27 mouse cellular contexts compared by ENCODE assay signal in the genomic region with DNA sequence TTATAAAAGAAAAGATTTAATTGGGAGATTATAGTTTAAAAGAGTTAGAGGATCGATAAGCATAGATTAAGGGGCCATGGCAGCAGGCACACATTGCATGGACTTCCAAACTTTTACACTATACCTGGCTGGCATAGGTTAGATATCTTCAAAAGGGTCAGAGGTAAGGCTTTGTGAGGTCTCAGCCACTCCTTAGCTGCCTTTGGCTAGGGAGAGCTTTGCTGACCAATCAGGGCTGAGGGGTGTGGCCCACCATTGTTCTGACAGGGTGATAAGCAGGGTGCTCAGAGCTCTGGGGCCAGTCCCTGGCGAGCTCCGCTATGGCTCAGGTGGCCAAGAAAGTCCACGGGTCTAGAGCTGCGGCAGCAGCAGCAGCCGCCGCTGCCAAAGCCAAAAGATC. TPM values are rescaled to one million over a fixed set of nuclear protein-coding genes. Genes with fewer than 3 reads are reported as not detected.
DNase-seq lines count a peak whose midpoint lies in the region; ATAC-seq lines count a peak whose summit lies in the region.
"Had no signal": no experiment of that assay in that cellular context is flagged by ENCODE, and none has a peak within 500 bp of the region (broad histone marks: within the 10 kb centered on the region; RNA-seq: fewer than 3 reads in every experiment).

A gene (plus strand): TSS at position 301 of the 400 bp plus-strand sequence.

- 77% methylated on average over 7 of the region's 7 CpGs for WGBS in midbrain, embryonic 10.5 days
- 73% methylated on average over 7 of the region's 7 CpGs for WGBS in midbrain, embryonic 13.5 days
- 76% methylated on average over 7 of the region's 7 CpGs for WGBS in intestine, embryonic 16.5 days

- 0 out of 2 replicates have a peak, but pooled peaks cover 5% of the 10 kb centered on the region for H3K4me1 ChIP-seq in midbrain, embryonic 10.5 days
- no peaks in the 10 kb centered on the region for H3K4me1 ChIP-seq in midbrain, embryonic 13.5 days (replicated peaks)
- no peaks in the 10 kb centered on the region for H3K4me1 ChIP-seq in intestine, embryonic 16.5 days (ENCODE audit: control insufficient read depth, insufficient read depth, low read length)
- H3K4me1 ChIP-seq: embryonic facial prominence, embryonic 13.5 days; embryonic facial prominence, embryonic 15.5 days; forebrain, embryonic 12.5 days had no signal

- no peaks in the 10 kb centered on the region for H3K27me3 ChIP-seq in midbrain, embryonic 10.5 days (ENCODE audit: low read depth, poor library complexity, severe bottlenecking)
- no peaks in the 10 kb centered on the region for H3K27me3 ChIP-seq in midbrain, embryonic 13.5 days
- no peaks in the 10 kb centered on the region for H3K27me3 ChIP-seq in intestine, embryonic 16.5 days (replicated peaks; ENCODE audit: control insufficient read depth, insufficient read depth, low read length)
- H3K27me3 ChIP-seq: CH12.LX; embryonic facial prominence, embryonic 13.5 days; embryonic facial prominence, embryonic 15.5 days; forebrain, embryonic 12.5 days had no signal

- H3K4me2 ChIP-seq in midbrain, embryonic 13.5 days (replicated peaks): no peak within 1 kb of the TSS
- H3K4me2 ChIP-seq in intestine, embryonic 16.5 days (ENCODE audit: low read depth, low read length): no peak within 1 kb of the TSS
- H3K4me2 ChIP-seq: embryonic facial prominence, embryonic 13.5 days; embryonic facial prominence, embryonic 15.5 days; forebrain, embryonic 12.5 days had no signal

- ATAC-seq in midbrain, embryonic 13.5 days: no peak
- ATAC-seq in intestine, embryonic 16.5 days: no peak
- ATAC-seq: CD4-positive, CD25-positive, alpha-beta regulatory T cell, adult 4 months; forebrain, embryonic 14.5 days; forebrain, embryonic 16.5 days had no signal

- H3K9me3 ChIP-seq in midbrain, embryonic 10.5 days (replicated peaks): no peaks in the 10 kb centered on the region
- H3K9me3 ChIP-seq in midbrain, embryonic 13.5 days: no peaks in the 10 kb centered on the region
- H3K9me3 ChIP-seq in intestine, embryonic 16.5 days (ENCODE audit: control insufficient read depth, low read length): no peaks in the 10 kb centered on the region
- H3K9me3 ChIP-seq: embryonic facial prominence, embryonic 13.5 days; embryonic facial prominence, embryonic 15.5 days; forebrain, embryonic 10.5 days; forebrain, embryonic 12.5 days had no signal

- H3K36me3 ChIP-seq in midbrain, embryonic 10.5 days: no peaks in the 10 kb centered on the region
- no peaks in the 10 kb centered on the region for H3K36me3 ChIP-seq in midbrain, embryonic 13.5 days
- no peaks in the 10 kb centered on the region for H3K36me3 ChIP-seq in intestine, embryonic 16.5 days (ENCODE audit: control insufficient read depth, insufficient read depth, low read length)
- H3K36me3 ChIP-seq: embryonic facial prominence, embryonic 13.5 days; embryonic facial prominence, embryonic 15.5 days; forebrain, embryonic 10.5 days; forebrain, embryonic 12.5 days had no signal

- no peak for DNase-seq in midbrain, embryonic 10.5 days (ENCODE audit: low spot score)
- peak; percentile 8 for DNase-seq in ES-CJ7 (ENCODE audit: low read depth, low spot score)
- peak; percentile 25 for DNase-seq in ZHBTc4 (ENCODE audit: low read depth, low spot score)
- no peak for DNase-seq in spleen, adult 18-20 months
- DNase-seq: adrenal gland, adult 2 months; adrenal gland, postnatal 14 days; adrenal gland, postnatal 36 days; B cell, adult 2 months; cerebellum, adult 11-12 months; cerebellum, adult 2 months; cerebellum, adult 9-10 months; cerebellum, postnatal 10 days; cerebellum, postnatal 25 days; embryo, embryonic 11 days had no signal

- no peak within 1 kb of the TSS for H3K9ac ChIP-seq in midbrain, embryonic 13.5 days (replicated peaks)
- H3K9ac ChIP-seq in intestine, embryonic 16.5 days (ENCODE audit: low read depth, low read length): no peak within 1 kb of the TSS
- H3K9ac ChIP-seq: embryonic facial prominence, embryonic 13.5 days; embryonic facial prominence, embryonic 15.5 days; forebrain, embryonic 12.5 days had no signal

- H3K27ac ChIP-seq in midbrain, embryonic 10.5 days (replicated peaks): peak within 1 kb of the TSS; percentile 46
- H3K27ac ChIP-seq in midbrain, embryonic 13.5 days: no peak within 1 kb of the TSS
- no peak within 1 kb of the TSS for H3K27ac ChIP-seq in intestine, embryonic 16.5 days (ENCODE audit: low read length)
- H3K27ac ChIP-seq: embryonic facial prominence, embryonic 13.5 days; embryonic facial prominence, embryonic 15.5 days; forebrain, embryonic 12.5 days had no signal

- H3K4me3 ChIP-seq in midbrain, embryonic 10.5 days: no peak within 1 kb of the TSS
- H3K4me3 ChIP-seq in midbrain, embryonic 13.5 days (replicated peaks): no peak within 1 kb of the TSS
- H3K4me3 ChIP-seq in intestine, embryonic 16.5 days (ENCODE audit: low read length): no peak within 1 kb of the TSS
- H3K4me3 ChIP-seq: embryonic facial prominence, embryonic 13.5 days; embryonic facial prominence, embryonic 15.5 days; erythroblast, embryonic 14.5 days; forebrain, embryonic 10.5 days; forebrain, embryonic 12.5 days had no signal

RNA-seq across cellular contexts. Expression of the gene that starts here (rescaled TPM):
- polyA plus RNA-seq in midbrain, embryonic 10.5 days (2016; fragmentation: Nextera tagmentation; extraction: Ambion mirVana): 0.19 and 0.21 TPM in 2 replicates
- polyA plus RNA-seq in midbrain, embryonic 13.5 days (2015; fragmentation: Nextera tagmentation; extraction: Ambion mirVana): not detected in 2 replicates
- polyA plus RNA-seq in intestine, embryonic 16.5 days (2015; fragmentation: Nextera tagmentation; extraction: Ambion mirVana): not detected in 2 replicates
- polyA plus RNA-seq: adrenal gland, adult 2 months; CD4-positive, CD25-positive, alpha-beta regulatory T cell, adult 4 months; cerebellum, adult 2 months; embryonic facial prominence, embryonic 11.5 days; embryonic facial prominence, embryonic 13.5 days; embryonic facial prominence, embryonic 15.5 days; erythroblast, embryonic 14.5 days; forebrain, embryonic 12.5 days; forebrain, embryonic 14.5 days; forebrain, embryonic 16.5 days; frontal cortex, adult 2 months had no signal

Comparison
In these comparisons a context has a peak if more than half of its experiments do, and no peak if none do; other contexts are left out.
1. DNase-seq: peak in ES-CJ7 (single experiment) and ZHBTc4 (single experiment); none in midbrain, embryonic 10.5 days (single experiment) and spleen, adult 18-20 months (0 of 2).